Mouse (Mus musculus): Measurements from ENCODE around the gene Ttc30a2. TPM values are rescaled to one million over a fixed set of nuclear protein-coding genes. Genes with fewer than 3 reads are reported as not detected.

The Ttc30a2 gene
- total and polyA plus RNA-seq, 2 experiments from 2014 or later: 0.23 to 1.4 TPM

- H3K4me2 ChIP-seq (ENCODE audit: low read depth, low read length): no peak overlapping the region
- no peaks in the 10 kb centered on the region for H3K9me3 ChIP-seq (replicated peaks; ENCODE audit: control insufficient read depth, low read length)
- 22% methylated on average over 6 of the region's 6 CpGs for WGBS
- DNase-seq (ENCODE audit: low spot score) (no peak), ATAC-seq (ENCODE audit: insufficient read depth, low read depth) (no peak)
- H3K27ac ChIP-seq (ENCODE audit: low read depth): no peak overlapping the region
- no peak overlapping the region for H3K9ac ChIP-seq (replicated peaks; ENCODE audit: low read depth, low read length)
- H3K27me3 ChIP-seq (ENCODE audit: control insufficient read depth, insufficient read depth, low read length): no peaks in the 10 kb centered on the region
- H3K4me1 ChIP-seq (ENCODE audit: control insufficient read depth, insufficient read depth): no peaks in the 10 kb centered on the region
- H3K36me3 ChIP-seq (replicated peaks; ENCODE audit: control insufficient read depth, insufficient read depth, low read length): no peaks in the 10 kb centered on the region
- H3K4me3 ChIP-seq (ENCODE audit: low read depth, low read length): no peak overlapping the region
- TF ChIP-seq EP300 (IDR thresholded peaks at IDR 0.05; ENCODE audit: low read depth) (no peak), CTCF (IDR thresholded peaks at IDR 0.05; ENCODE audit: low read depth) (no peak)
Observed at GRCm38 (mm10) chr2:75991581-75992205, 13.7 kb upstream of the Ttc30a2 start.

DNA sequence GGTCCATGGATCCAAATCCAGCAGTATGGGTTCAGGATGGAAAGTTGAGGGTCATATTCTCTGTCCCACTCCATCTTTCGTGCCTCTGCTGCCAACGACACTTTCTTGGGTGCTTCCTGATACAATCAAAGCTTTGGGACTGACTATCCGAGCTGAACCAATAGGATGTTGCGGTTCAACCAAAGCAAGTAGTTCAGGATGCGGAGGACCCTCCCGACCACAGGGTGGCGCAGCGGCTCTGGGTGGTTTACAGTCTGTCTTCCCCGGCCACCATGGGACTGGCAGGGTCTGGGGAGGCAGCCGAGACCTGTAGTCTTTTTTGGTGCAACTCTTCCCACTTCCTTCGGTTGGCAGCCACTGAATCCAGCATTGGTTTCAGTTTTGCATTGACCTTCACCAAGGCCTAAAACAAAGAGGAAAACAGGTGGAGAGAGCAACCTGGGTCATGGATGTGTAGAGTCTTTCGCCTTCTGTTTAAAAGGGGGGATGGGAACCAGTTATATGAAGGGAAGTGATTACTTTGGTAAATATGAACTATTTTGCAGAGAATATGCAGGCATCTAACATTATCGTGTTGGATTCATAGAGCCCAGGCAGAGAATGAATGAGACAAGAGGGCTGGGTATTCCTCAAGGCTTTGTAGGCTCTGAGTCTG, 13.0 kb upstream of the Ttc30a2 start:
- no peak overlapping the region for H3K4me3 ChIP-seq (ENCODE audit: low read depth, low read length)
- peak; percentile 79; the same call in 1 of the 2 replicates for ATAC-seq (ENCODE audit: insufficient read depth, low read depth)
- 40% methylated on average over 13 of the region's 13 CpGs for WGBS

DNA sequence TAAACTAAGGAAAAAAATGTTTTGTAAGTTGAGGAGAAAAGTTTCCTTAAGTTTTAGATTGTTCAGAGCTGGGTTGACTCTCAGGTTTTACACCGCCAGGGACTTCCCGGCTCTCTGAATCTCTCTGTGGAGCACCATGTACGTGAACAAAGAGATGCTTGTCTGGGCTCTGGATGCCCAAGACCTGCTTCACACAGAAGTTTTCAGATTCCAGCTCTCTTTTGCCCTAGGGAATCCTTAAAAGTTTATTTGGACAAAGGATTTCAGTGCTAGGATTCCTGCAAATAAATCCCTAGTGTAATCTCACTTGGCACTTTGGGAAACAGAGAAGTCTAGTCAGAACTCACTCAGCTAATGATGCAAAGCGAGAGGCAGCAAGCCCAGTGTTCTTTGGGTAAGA, 11.7 kb upstream of the Ttc30a2 start:
- WGBS: 84% methylated on average over 4 of the region's 4 CpGs
- no peaks in the 10 kb centered on the region for H3K27me3 ChIP-seq (ENCODE audit: control insufficient read depth, insufficient read depth, low read length)
- H3K4me2 ChIP-seq (ENCODE audit: low read depth, low read length): no peak overlapping the region

More for the DNA sequence above, 13.0 kb upstream of the Ttc30a2 start:
- Histone ChIP-seq H3K36me3 (replicated peaks; ENCODE audit: control insufficient read depth, insufficient read depth, low read length) (no peaks in the 10 kb centered on the region), H3K9ac (replicated peaks; ENCODE audit: low read depth, low read length) (no peak overlapping the region), H3K4me2 (ENCODE audit: low read depth, low read length) (peak overlapping the region; percentile 30), H3K4me1 (ENCODE audit: control insufficient read depth, insufficient read depth) (no peaks in the 10 kb centered on the region), H3K27ac (ENCODE audit: low read depth) (no peak overlapping the region), H3K9me3 (replicated peaks; ENCODE audit: control insufficient read depth, low read length) (no peaks in the 10 kb centered on the region), H3K27me3 (ENCODE audit: control insufficient read depth, insufficient read depth, low read length) (no peaks in the 10 kb centered on the region)
- TF ChIP-seq EP300 (IDR thresholded peaks at IDR 0.05; ENCODE audit: low read depth) (no peak), CTCF (IDR thresholded peaks at IDR 0.05; ENCODE audit: low read depth) (peak; percentile 75)
- DNase-seq (ENCODE audit: low spot score): peak; percentile 50

GRCm38 (mm10) chr2:75988779-75989363, 10.9 kb upstream of the Ttc30a2 start:
- Histone ChIP-seq H3K36me3 (replicated peaks; ENCODE audit: control insufficient read depth, insufficient read depth, low read length) (no peaks in the 10 kb centered on the region), H3K9me3 (replicated peaks; ENCODE audit: control insufficient read depth, low read length) (no peaks in the 10 kb centered on the region), H3K27me3 (ENCODE audit: control insufficient read depth, insufficient read depth, low read length) (no peaks in the 10 kb centered on the region), H3K27ac (ENCODE audit: low read depth) (no peak overlapping the region), H3K4me2 (ENCODE audit: low read depth, low read length) (no peak overlapping the region), H3K9ac (replicated peaks; ENCODE audit: low read depth, low read length) (no peak overlapping the region), H3K4me1 (ENCODE audit: control insufficient read depth, insufficient read depth) (no peaks in the 10 kb centered on the region), H3K4me3 (ENCODE audit: low read depth, low read length) (no peak overlapping the region)
- ATAC-seq (ENCODE audit: insufficient read depth, low read depth): no peak
- DNase-seq (ENCODE audit: low spot score): no peak
- no peak for TF ChIP-seq EP300 (IDR thresholded peaks at IDR 0.05; ENCODE audit: low read depth)
- TF ChIP-seq CTCF (IDR thresholded peaks at IDR 0.05; ENCODE audit: low read depth): no peak
- WGBS: 53% methylated on average over 7 of the region's 7 CpGs

More for the DNA sequence above, 11.7 kb upstream of the Ttc30a2 start:
- Histone ChIP-seq H3K9ac (replicated peaks; ENCODE audit: low read depth, low read length) (no peak overlapping the region), H3K4me1 (ENCODE audit: control insufficient read depth, insufficient read depth) (no peaks in the 10 kb centered on the region), H3K9me3 (replicated peaks; ENCODE audit: control insufficient read depth, low read length) (no peaks in the 10 kb centered on the region), H3K36me3 (replicated peaks; ENCODE audit: control insufficient read depth, insufficient read depth, low read length) (no peaks in the 10 kb centered on the region), H3K27ac (ENCODE audit: low read depth) (no peak overlapping the region), H3K4me3 (ENCODE audit: low read depth, low read length) (no peak overlapping the region)
- no peak for ATAC-seq (ENCODE audit: insufficient read depth, low read depth)
- no peak for TF ChIP-seq CTCF (IDR thresholded peaks at IDR 0.05; ENCODE audit: low read depth)
- no peak for TF ChIP-seq EP300 (IDR thresholded peaks at IDR 0.05; ENCODE audit: low read depth)
- no peak for DNase-seq (ENCODE audit: low spot score)

- Histone ChIP-seq H3K4me1 (ENCODE audit: control insufficient read depth, insufficient read depth) (no peaks in the 10 kb centered on the region), H3K36me3 (replicated peaks; ENCODE audit: control insufficient read depth, insufficient read depth, low read length) (no peaks in the 10 kb centered on the region), H3K9ac (replicated peaks; ENCODE audit: low read depth, low read length) (no peak overlapping the region), H3K4me3 (ENCODE audit: low read depth, low read length) (no peak overlapping the region), H3K27ac (ENCODE audit: low read depth) (no peak overlapping the region), H3K4me2 (ENCODE audit: low read depth, low read length) (no peak overlapping the region), H3K9me3 (replicated peaks; ENCODE audit: control insufficient read depth, low read length) (no peaks in the 10 kb centered on the region), H3K27me3 (ENCODE audit: control insufficient read depth, insufficient read depth, low read length) (no peaks in the 10 kb centered on the region)
- 55% methylated on average over 4 of the region's 4 CpGs for WGBS
- TF ChIP-seq EP300 (IDR thresholded peaks at IDR 0.05; ENCODE audit: low read depth) (no peak), CTCF (IDR thresholded peaks at IDR 0.05; ENCODE audit: low read depth) (no peak)
- ATAC-seq (ENCODE audit: insufficient read depth, low read depth): no peak
- no peak for DNase-seq (ENCODE audit: low spot score)
Observed at GRCm38 (mm10) chr2:75988378-75988777, 10.4 kb upstream of the Ttc30a2 start.
